Mouse (Mus musculus) kidney, adult 9 months (tissue): ENCODE results near the gene H2-DMb1.

ENCODE experiments used
- DNase-seq: peaks from one replicate; pipeline ENCODE4 v3.0.0; 2022

H2-DMb1 gene

DNA sequence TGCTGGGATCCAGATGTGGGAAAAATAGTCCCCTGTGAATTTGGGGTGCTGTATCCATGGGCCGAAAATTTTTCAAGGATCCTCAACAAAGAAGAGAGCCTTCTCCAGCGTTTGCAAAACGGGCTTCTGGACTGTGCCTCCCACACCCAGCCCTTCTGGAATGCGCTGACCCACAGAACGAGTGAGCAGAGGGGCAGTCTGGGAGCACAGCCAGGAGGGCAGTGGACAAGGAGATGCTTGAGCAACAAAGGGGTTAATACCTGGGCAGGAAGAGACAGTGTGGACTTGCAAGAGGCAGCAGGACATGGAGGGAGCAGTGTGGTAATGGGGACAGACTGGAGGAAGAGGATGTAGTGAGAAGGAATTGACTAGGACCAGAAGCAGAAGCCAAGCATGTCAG lies 2.7 kb downstream of the H2-DMb1 start:
- no peak for DNase-seq

DNA sequence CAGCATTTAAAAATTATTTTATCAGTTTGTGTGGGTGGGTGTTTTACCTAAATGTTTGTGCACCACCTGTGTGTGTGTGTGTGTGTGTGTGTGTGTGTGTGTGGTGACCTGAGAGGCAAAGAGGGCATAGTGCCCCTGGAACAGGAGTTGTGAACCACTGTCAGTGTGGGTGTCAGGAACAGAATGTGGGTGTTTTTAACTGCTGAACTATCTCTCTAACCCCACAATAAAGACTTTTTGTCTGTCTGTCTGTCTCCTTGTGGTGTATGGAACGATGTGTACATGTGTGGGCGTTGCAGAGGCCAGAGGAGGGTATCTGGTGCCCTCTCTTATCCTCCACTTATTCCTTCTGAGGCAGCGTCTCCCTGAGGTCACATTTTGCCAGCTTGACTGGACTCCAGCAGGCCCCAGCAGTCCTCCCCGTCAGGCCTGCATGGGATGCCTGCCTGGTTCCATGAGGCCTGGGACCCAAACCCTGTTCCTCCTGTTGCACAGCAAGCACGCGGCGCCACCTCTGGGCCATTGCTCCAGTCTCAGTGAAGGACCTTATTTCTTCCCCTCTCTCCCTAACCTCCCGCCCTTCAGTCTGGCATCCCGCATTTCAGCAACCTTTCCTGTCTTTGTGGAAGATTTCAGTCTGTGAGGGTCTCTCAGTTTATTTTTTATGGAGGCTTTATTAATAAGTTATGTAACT lies 11.5 kb downstream of the H2-DMb1 start:
- DNase-seq, result peak; percentile 30

DNA sequence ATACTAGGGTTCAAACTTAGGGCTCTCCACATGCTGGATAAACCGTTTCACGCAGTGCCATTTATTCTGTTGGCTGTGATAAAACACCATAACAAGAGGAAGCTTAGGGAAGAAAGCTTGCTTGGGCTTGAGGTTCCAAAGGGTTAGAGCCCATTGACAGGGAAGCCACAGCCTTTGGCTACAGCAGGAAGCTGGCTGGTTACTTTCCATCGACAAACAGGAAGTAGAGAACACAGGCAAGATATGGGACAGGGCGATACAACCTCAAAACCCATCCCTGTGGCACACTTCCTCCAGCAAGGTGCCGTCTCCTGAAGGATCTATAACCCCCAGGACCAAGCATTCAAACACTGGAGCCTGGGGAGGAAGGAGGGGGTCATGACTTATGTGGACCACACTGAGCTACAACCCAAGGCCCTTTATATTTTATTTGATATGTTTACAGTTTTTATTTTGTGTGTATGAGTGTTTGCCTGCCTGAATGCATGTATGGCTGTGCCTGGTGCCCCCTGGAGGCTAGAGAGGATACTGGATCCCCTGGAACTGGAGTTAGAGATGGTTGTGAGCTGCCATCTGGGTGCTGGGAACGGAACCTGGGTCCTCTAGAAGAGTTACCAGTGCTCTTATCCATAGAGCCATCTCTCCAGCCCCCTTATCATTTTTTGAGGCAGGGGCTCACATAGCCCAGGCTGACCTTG lies 12.3 kb downstream of the H2-DMb1 start:
- DNase-seq, result no peak

DNA sequence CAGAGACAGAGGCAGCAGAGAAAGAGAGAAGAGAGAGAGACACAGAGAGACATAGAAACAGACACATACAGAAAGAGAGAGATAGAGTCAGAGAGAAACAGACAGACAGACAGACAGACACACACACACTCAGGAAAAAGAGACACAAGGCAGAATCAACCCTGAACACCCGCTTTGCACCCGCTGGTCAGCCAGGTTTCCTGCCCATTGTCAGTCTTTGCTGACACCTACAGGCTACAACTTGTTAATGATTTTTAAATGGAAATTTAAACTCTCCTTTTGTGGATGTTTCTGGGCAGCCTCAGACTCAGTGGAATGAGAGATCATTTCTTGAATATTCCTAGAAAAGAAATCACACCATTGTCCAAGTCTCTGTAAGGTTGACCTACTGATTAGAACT lies 16.4 kb downstream of the H2-DMb1 start:
- peak; percentile 58 for DNase-seq

DNA sequence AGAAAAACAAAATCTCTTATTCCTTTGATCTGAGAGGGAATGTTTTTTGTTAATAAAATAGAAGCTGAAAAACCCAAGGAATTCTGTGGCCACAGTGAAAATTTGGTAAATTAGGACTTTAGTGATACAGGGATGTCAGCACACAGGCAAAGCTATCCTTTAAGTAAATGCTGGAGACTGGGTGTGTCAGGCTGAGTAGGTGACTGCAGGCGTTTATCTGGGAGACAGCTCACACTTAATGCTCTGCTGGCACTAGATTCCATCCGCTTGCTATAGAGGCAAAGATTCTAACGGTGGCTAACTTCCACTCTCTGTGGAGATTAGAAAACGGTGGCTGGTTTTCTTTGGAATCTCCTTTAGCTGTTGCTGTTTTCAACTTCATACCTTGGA lies 17.6 kb downstream of the H2-DMb1 start:
- no peak for DNase-seq

DNA sequence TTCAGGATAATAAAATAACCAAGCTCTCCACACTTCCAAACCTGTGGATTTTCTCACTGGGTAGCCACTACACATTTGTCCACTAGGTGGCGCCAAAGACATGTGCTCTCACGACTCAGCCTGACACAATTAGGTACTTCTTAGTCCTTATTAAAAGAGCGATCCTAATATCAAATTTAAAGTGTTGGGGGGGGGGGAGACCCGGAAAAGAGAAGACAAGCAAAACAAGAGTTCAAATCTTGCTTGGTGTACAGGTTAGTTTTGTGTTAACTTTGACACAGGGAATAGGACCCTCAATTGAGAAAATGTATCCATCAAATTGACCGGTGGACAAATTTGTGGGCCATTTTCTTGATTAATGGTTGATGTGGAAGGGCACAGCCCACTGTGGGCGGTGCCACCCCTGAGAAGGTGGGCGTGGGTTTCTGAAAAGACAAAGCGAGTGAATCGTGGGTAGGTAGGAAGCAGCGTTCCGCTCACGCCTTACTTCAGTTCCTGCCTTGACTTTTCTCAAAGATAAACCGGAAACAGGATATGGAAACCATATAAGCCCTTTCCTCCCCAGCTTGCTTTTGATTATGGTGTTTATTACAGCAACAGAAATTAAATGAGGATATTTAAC lies 18.1 kb downstream of the H2-DMb1 start:
- DNase-seq, result peak; percentile 91

DNA sequence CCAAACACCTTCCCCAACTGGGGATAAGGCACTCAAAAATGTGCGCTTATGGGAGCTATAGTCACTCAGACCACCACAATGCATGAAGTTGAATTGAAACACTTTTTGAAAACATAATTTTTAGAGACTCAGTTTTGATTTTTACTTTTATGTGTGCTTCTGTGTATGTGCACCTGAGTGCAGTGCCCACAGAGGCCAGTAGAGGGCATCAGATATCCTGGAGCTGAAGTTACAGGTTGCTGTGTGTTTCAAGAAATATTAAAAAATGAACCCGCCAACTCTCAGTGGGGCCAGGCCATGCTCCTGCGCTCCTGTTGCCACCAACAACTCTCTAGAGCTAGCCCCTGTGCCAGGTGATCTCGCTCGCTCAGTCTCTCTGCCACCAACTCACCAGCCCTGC lies 19.7 kb downstream of the H2-DMb1 start:
- DNase-seq, result no peak

DNA sequence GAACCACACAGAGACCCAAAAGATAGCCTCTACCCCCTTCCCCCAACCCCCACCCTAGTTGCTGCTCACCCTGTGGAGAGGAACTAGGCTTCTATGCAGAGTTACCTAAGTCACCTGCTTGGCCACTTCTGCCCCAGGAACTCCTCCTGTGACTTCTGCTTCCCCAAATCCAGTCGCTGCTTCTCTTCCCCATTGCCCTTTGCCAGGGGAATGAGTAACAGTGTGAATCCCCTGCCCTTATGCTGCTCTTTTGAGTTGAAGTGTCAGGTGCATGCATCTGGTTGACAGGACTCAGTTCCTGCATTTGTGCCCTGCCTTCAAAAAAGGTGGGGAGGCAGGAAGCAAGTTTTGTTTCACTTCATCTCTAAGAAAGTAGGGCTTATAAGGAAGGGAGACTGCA lies 21.2 kb downstream of the H2-DMb1 start:
- no peak for DNase-seq

- no peak for DNase-seq
These were observed 24.3 kb downstream of the H2-DMb1 start for GRCm38 (mm10) chr17:34177179-34177578.

- DNase-seq, result no peak
These were observed 26.1 kb downstream of the H2-DMb1 start for GRCm38 (mm10) chr17:34179019-34179418.

GRCm38 (mm10) chr17:34179913-34180859 lies 27.3 kb downstream of the H2-DMb1 start:
- DNase-seq, result no peak

- no peak for DNase-seq
These were observed 30.8 kb downstream of the H2-DMb1 start for GRCm38 (mm10) chr17:34183564-34184219.

DNA sequence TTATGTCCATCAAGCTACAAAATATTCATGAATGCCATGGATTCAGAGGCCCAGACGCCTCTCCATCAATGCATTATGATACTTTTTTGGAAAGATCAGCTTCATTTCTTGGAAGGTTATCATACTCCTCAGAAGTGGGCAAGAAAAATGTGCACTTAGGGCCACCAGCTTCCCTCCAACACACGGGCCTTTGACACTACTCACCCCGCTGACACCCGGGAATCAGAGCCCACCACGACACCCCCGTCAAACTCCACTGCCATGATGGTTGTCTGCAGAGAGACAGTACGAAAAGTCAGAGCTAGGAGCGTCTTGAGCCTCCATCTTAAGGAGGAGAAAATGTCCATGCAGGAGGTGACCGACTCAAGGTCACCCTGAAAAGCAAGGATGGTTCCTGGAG lies 32.7 kb downstream of the H2-DMb1 start:
- no peak for DNase-seq

DNA sequence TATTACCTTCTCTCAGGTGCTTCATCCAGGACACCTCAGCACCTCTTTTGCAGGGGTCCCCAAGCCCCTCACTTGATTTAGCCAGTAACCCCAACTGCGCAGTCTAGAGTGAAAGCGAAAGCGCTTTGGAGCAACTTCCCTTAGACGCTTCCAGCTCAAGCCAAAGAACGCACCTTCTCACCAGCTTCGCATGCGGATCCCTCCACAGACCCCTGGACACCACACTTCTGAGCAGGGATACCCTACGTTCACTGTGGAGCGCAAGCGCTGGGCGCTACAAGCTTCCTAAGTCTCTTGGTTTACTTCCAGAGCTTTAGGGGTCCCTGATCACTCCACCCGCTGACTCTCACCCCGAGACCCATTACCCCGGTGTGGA lies 34.0 kb downstream of the H2-DMb1 start:
- DNase-seq, result no peak

GRCm38 (mm10) chr17:34187261-34187916 lies 34.5 kb downstream of the H2-DMb1 start, which contains the start of the genes Tap1 and Psmb9:
Gene Tap1 (plus strand): TSS chr17:34187553.
Gene Psmb9 (minus strand): TSS chr17:34187764.
- peak; percentile 99 for DNase-seq

- no peak for DNase-seq
These were observed 35.1 kb downstream of the H2-DMb1 start for GRCm38 (mm10) chr17:34188010-34188409.

DNA sequence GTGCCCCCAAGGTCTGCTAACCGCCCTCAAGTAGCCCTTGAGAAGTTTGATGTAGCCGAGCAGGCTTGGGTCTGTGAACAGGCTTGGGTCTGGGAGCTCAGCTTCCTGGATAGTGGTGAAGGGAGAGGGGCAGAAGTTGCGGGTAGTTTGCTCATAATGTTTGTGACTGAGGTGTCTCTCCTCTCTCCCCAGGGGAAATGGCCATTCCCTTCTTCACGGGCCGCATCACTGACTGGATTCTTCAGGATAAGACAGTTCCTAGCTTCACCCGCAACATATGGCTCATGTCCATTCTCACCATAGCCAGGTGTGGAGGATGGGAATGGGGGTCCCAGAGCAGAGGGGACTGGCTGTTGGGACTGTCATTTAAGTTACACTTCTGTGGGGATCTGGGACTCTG lies 36.1 kb downstream of the H2-DMb1 start:
- DNase-seq, result no peak

DNA sequence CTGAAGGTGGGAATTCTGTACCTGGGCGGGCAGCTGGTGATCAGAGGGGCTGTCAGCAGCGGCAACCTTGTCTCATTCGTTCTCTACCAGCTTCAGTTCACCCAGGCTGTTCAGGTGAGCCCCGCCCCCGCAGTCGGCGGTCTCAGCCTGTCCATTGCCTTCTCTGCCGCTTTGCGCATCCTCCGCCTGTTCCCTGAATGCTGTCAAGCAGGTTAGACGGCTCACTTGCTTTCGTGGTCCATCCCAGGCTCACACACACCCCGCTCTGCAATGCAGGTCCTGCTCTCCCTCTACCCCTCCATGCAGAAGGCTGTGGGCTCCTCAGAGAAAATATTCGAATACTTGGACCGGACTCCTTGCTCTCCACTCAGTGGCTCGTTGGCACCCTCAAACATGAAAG lies 40.0 kb downstream of the H2-DMb1 start:
- no peak for DNase-seq

DNA sequence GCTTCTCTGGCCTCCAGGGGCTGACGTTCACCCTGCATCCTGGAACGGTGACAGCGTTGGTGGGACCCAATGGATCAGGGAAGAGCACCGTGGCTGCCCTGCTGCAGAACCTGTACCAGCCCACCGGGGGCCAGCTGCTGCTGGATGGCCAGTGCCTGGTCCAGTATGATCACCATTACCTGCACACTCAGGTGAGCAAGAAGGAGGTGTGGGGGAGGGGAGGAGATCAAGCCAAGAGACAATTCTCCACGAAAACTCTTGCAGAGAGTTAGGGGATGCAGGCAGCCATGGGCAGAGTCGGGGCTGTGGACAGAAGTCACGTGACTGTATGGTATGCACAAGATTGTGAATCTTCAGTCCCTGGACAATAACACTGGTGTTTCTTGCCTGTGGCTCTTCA lies 40.6 kb downstream of the H2-DMb1 start:
- DNase-seq, result no peak

GRCm38 (mm10) chr17:34194723-34195122 lies 41.9 kb downstream of the H2-DMb1 start:
- DNase-seq, result no peak

GRCm38 (mm10) chr17:34196491-34196890 lies 43.6 kb downstream of the H2-DMb1 start:
- DNase-seq, result no peak
